In genomic region chrX:163982129-163982528, GRCm38 (mm10) we compare ENCODE assay signal across 26 mouse cellular contexts. TPM values are rescaled to one million over a fixed set of nuclear protein-coding genes. Genes with fewer than 3 reads are reported as not detected.
"Had no signal": no experiment of that assay in that cellular context is flagged by ENCODE, and none has a peak within 500 bp of the region (broad histone marks: within the 10 kb centered on the region; RNA-seq: fewer than 3 reads in every experiment).

No protein-coding gene starts in this region.

- H3K27ac ChIP-seq: gastrocnemius, adult 2 months; heart, embryonic 10.5 days; hindbrain, embryonic 10.5 days; hindbrain, embryonic 12.5 days; hindbrain, embryonic 14.5 days; intestine, embryonic 15.5 days; layer of hippocampus, adult 2 months; left cerebral cortex, adult 2 months; limb, embryonic 15.5 days; liver, embryonic 12.5 days; liver, embryonic 14.5 days had no signal

- ATAC-seq: hindbrain, embryonic 16.5 days; inflammation-experienced regulatory T-cells, adult 6 months; intestine, embryonic 15.5 days; intestine, postnatal 0 days; liver, embryonic 12.5 days had no signal

- H3K27me3 ChIP-seq: heart, embryonic 12.5 days; intestine, embryonic 15.5 days; limb, embryonic 15.5 days; liver, embryonic 12.5 days had no signal

- H3K4me1 ChIP-seq: heart, embryonic 10.5 days; heart, embryonic 12.5 days; hindbrain, embryonic 10.5 days; hindbrain, embryonic 12.5 days; intestine, embryonic 15.5 days; limb, embryonic 15.5 days; liver, embryonic 12.5 days had no signal

- H3K9me3 ChIP-seq: heart, embryonic 10.5 days; heart, embryonic 12.5 days; hindbrain, embryonic 10.5 days; hindbrain, embryonic 12.5 days; intestine, embryonic 15.5 days; limb, embryonic 15.5 days; liver, embryonic 12.5 days had no signal

- H3K4me2 ChIP-seq: heart, embryonic 12.5 days; hindbrain, embryonic 12.5 days; hindbrain, embryonic 14.5 days; intestine, embryonic 15.5 days; limb, embryonic 15.5 days; liver, embryonic 12.5 days had no signal

- H3K4me3 ChIP-seq: gastrocnemius, adult 2 months; heart, embryonic 10.5 days; heart, embryonic 12.5 days; hindbrain, embryonic 10.5 days; hindbrain, embryonic 12.5 days; intestine, embryonic 15.5 days; layer of hippocampus, adult 2 months; left cerebral cortex, adult 2 months; limb, embryonic 15.5 days; liver, embryonic 12.5 days had no signal

- H3K9ac ChIP-seq: heart, embryonic 12.5 days; hindbrain, embryonic 12.5 days; hindbrain, embryonic 14.5 days; intestine, embryonic 15.5 days; limb, embryonic 15.5 days; liver, embryonic 12.5 days; liver, embryonic 14.5 days had no signal

- DNase-seq: gastrocnemius, adult 2 months; gastrocnemius, postnatal 10 days; gastrocnemius, postnatal 25 days; heart, adult 18-20 months; heart, postnatal 10 days; heart, postnatal 4 days; kidney, adult 18-20 months; kidney, adult 8-10 months; kidney, postnatal 10 days; kidney, postnatal 25 days; kidney, postnatal 4 days had no signal

- H3K36me3 ChIP-seq: heart, embryonic 10.5 days; heart, embryonic 12.5 days; hindbrain, embryonic 10.5 days; hindbrain, embryonic 12.5 days; intestine, embryonic 15.5 days; limb, embryonic 15.5 days; liver, embryonic 12.5 days had no signal

RNA-seq across cellular contexts. Expression of gene Car5b, which starts 45.7 kb away (rescaled TPM):
- total RNA-seq: granulocyte monocyte progenitor cell, adult 5-6 weeks had no signal
